Mouse (Mus musculus) heart, embryonic 11.5 days (tissue): Measurements from ENCODE around the gene Thy1. TPM values are rescaled to one million over a fixed set of nuclear protein-coding genes. Genes with fewer than 3 reads are reported as not detected.
A peak's percentile ranks its signal among the peaks of the same experiment; 100 is the strongest.

Experiments used
- ATAC-seq: fragments of 200-750 bp; cut with Nextera tagmentation; replicated peaks from 2 replicates; pipeline ENCODE4 v1.8.0; 2017; ENCODE audit warnings: moderate library complexity; ENCODE audit not compliant: insufficient number of reproducible peaks, low FRiP score, low TSS enrichment
- H3K27ac ChIP-seq: fragments of 300-500 bp; sonication (generic); 2 replicates; pipeline ENCODE4 v1.5.1; 2014; ENCODE audit warnings: mild to moderate bottlenecking, low read depth, low read length
- H3K27me3 ChIP-seq: fragments of 300-500 bp; sonication (generic); 2 replicates; pipeline ENCODE4 v1.6.1; 2014; ENCODE audit warnings: mild to moderate bottlenecking, low read length, mixed read lengths; ENCODE audit not compliant: control insufficient read depth, insufficient read depth
- H3K36me3 ChIP-seq: fragments of 300-500 bp; sonication (generic); 2 replicates; pipeline ENCODE4 v1.6.1; 2014; ENCODE audit warnings: mild to moderate bottlenecking, low read length, moderate library complexity, mixed read lengths; ENCODE audit not compliant: control insufficient read depth, insufficient read depth
- H3K4me1 ChIP-seq: fragments of 300-500 bp; sonication (generic); 2 replicates; pipeline ENCODE4 v1.6.1; 2014; ENCODE audit warnings: low read length; ENCODE audit not compliant: control insufficient read depth, insufficient read depth
- H3K4me2 ChIP-seq: fragments of 300-500 bp; sonication (generic); 2 replicates; pipeline ENCODE4 v1.6.1; 2014; ENCODE audit warnings: mild to moderate bottlenecking, moderate library complexity
- H3K4me3 ChIP-seq: fragments of 300-500 bp; sonication (generic); 2 replicates; pipeline ENCODE4 v1.5.1; 2014; ENCODE audit warnings: low read depth, low read length
- H3K9ac ChIP-seq: fragments of 300-500 bp; sonication (generic); 2 replicates; pipeline ENCODE4 v1.6.1; 2014; ENCODE audit warnings: mild to moderate bottlenecking, low read depth, low read length, moderate library complexity
- H3K9me3 ChIP-seq: fragments of 300-500 bp; sonication (generic); replicated peaks from 2 replicates; pipeline ENCODE4 v1.6.1; 2016; ENCODE audit warnings: low read length; ENCODE audit not compliant: control insufficient read depth
- WGBS: fragments of 180-500 bp; shearing (Covaris S2); extraction: QIAGEN DNeasy Blood & Tissue Kit; methylation state at CpG from one replicate; pipeline ENCODE4 v1.1.7; 2014; ENCODE audit not compliant: insufficient replicate concordance; 5-methylcytosine and 5-hydroxymethylcytosine counted together
- polyA plus RNA-seq: library from polyadenylated mRNA; unstranded; fragments of >200 nt; fragmentation: Nextera tagmentation; extraction: Ambion mirVana; gene quantifications from 2 replicates; pipeline ENCODE4 v1.2.1, GENCODE M21; 2014

Gene Thy1
- polyA plus RNA-seq, 1 experiment from 2014 or later, result 0.86 TPM

GRCm38 (mm10) chr9:44080953-44081352, 37.8 kb downstream of the Thy1 start:
- no peak overlapping the region for H3K4me2 ChIP-seq
- H3K36me3 ChIP-seq, result no peaks in the 10 kb centered on the region
- no peak for ATAC-seq
- no peak overlapping the region for H3K9ac ChIP-seq
- H3K9me3 ChIP-seq, result no peaks in the 10 kb centered on the region
- H3K4me1 ChIP-seq, result peaks cover 49% of the 10 kb centered on the region
- no peak overlapping the region for H3K27ac ChIP-seq
- 73% methylated on average over 5 of the region's 5 CpGs for WGBS
- H3K4me3 ChIP-seq, result no peak overlapping the region
- no peaks in the 10 kb centered on the region; the same call in 1 of the 2 replicates for H3K27me3 ChIP-seq

GRCm38 (mm10) chr9:44081581-44081980, 38.4 kb downstream of the Thy1 start:
- Histone ChIP-seq H3K9ac (no peak overlapping the region), H3K4me1 (peaks cover 53% of the 10 kb centered on the region), H3K36me3 (no peaks in the 10 kb centered on the region), H3K9me3 (no peaks in the 10 kb centered on the region), H3K27me3 (no peaks in the 10 kb centered on the region; the same call in 1 of the 2 replicates), H3K4me2 (no peak overlapping the region), H3K27ac (no peak overlapping the region), H3K4me3 (no peak overlapping the region)
- WGBS, result 75% methylated on average over 5 of the region's 5 CpGs
- ATAC-seq, result no peak

DNA sequence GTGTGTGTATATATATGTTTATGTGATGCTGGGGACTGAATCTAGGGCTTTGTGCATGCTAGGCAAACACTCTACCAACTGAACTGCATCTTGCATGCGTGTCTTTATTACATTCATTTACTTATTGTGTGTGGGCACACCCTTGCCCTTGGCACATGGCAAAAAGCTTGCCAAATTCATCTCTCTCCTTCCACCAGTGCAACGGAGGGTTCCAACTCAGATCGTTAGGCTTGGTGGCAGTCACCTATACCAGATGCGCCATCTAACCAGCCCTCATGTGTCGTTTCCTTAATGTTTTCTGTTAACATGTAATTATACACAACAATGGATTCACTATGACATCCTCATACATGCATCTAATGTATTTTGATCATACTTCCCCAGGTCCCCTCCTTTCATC, 39.1 kb downstream of the Thy1 start:
- no peak for ATAC-seq
- no peaks in the 10 kb centered on the region; the same call in 1 of the 2 replicates for H3K27me3 ChIP-seq
- H3K27ac ChIP-seq, result no peak overlapping the region

DNA sequence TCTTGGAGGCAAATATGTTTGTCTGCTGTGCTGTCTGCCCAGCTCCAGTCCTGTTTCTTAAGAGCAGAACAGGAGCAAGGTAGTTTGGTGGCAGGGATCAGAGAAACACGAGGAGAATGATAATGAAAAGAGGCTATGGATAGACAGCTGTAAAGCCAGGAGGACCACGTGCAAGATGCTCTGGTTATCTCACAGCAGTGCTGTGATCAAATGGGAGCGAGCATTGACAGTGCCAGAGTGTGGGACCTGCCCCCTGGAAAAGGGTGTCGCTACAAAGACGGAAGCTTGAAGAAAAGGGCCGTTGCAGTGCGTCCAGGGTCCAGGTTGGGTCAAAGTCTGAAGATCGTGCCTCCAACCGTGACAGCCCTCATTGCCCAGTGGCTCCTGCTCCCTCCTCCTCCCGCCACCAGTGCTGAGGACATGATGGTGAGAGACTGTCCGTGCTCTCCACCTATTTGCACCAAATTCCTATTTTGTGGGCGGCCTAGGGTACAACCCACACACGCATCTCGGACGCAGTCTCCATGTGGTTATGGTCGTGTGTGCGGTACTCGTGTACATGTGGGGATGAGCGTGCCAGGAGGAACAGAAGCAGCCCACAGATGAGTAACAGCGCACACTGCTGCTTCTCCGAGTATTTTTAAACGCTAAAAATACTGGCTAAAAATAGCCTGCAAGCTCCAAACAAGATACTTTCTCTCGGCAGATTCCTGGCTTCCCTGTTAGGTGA, 40.4 kb downstream of the Thy1 start:
- Histone ChIP-seq H3K4me2 (peak overlapping the region; percentile 99), H3K36me3 (no peaks in the 10 kb centered on the region), H3K4me1 (peaks cover 52% of the 10 kb centered on the region), H3K9ac (peak overlapping the region; percentile 55), H3K9me3 (no peaks in the 10 kb centered on the region), H3K27ac (peak overlapping the region; percentile 81), H3K27me3 (no peaks in the 10 kb centered on the region; the same call in 1 of the 2 replicates), H3K4me3 (peak overlapping the region; percentile 73)
- WGBS, result 5% methylated on average over 23 of the region's 23 CpGs
- no peak for ATAC-seq

More for the DNA sequence above, 39.1 kb downstream of the Thy1 start:
- Histone ChIP-seq H3K4me3 (no peak overlapping the region), H3K4me2 (no peak overlapping the region), H3K9me3 (no peaks in the 10 kb centered on the region), H3K9ac (no peak overlapping the region), H3K36me3 (no peaks in the 10 kb centered on the region), H3K4me1 (peaks cover 54% of the 10 kb centered on the region)
- 85% methylated on average over 5 of the region's 5 CpGs for WGBS

GRCm38 (mm10) chr9:44084236-44084635, 41.1 kb downstream of the Thy1 start:
- peak overlapping the region; percentile 81 for H3K27ac ChIP-seq
- ATAC-seq, result no peak
- no peaks in the 10 kb centered on the region for H3K9me3 ChIP-seq
- peak overlapping the region; percentile 61; the same call in 1 of the 2 replicates for H3K9ac ChIP-seq
- H3K4me2 ChIP-seq, result peak overlapping the region; percentile 99
- H3K4me3 ChIP-seq, result peak overlapping the region; percentile 73
- 0% methylated on average over 14 of the region's 14 CpGs for WGBS
- no peaks in the 10 kb centered on the region for H3K36me3 ChIP-seq
- peaks cover 51% of the 10 kb centered on the region for H3K4me1 ChIP-seq
- no peaks in the 10 kb centered on the region; the same call in 1 of the 2 replicates for H3K27me3 ChIP-seq

DNA sequence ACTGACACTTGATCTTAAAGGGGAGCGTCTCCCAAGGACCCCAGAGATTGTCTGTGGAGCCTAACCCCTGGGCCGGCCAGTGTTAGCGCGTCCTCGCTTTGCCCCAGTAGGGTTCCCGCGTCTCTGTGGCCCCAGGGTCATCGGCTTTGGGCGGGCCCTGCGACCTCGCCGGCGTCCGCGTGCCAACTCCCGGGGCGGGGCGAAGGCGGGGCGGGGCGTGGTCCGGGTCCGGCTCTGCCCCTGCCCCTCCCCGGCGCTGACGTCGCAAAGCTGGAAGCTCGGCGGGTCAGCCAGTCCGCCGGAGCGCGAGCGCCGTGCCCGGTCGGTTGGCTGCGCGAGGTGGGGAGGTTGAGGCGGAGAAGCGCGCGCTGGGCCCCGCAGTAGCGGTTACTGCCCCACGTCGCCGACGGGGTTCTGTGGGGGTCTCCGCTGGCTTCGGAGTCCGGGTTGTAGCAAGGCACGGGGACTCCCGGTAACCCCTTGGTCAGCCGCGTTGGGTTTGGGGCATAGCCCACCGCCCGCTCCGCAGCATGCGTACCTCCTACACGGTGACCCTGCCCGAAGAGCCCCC, 41.6 kb downstream of the Thy1 start:
- under 1% methylated on average over 62 of the region's 62 CpGs for WGBS

DNA sequence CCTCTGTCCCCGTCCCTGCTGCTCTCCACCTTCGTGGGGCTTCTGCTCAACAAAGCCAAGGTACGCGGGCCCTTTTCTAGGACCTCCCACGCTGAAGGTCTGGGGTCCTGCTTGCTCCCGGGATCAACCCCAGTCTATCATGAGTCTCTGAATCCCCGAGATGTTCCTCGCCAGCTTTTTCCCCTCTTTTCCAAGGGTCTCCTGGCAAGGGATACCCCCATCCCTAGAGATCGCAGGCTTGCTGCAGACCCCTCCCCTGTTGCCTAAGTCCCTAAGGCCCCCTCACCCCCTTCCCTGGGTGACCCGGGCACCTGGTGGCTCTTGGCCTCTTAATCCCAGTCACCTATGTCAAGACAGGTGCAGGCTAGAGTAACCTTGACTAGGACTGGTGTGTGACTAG, 42.1 kb downstream of the Thy1 start:
- H3K27me3 ChIP-seq, result no peaks in the 10 kb centered on the region; the same call in 1 of the 2 replicates
- 3% methylated on average over 10 of the region's 10 CpGs for WGBS

More for the DNA sequence above, 41.6 kb downstream of the Thy1 start:
- peak overlapping the region; percentile 81 for H3K27ac ChIP-seq
- ATAC-seq, result peak; percentile 82
- no peaks in the 10 kb centered on the region for H3K36me3 ChIP-seq
- H3K4me2 ChIP-seq, result peak overlapping the region; percentile 99
- H3K9ac ChIP-seq, result peak overlapping the region; percentile 92
- H3K4me3 ChIP-seq, result peak overlapping the region; percentile 73
- H3K4me1 ChIP-seq, result peaks cover 57% of the 10 kb centered on the region
- H3K9me3 ChIP-seq, result no peaks in the 10 kb centered on the region
- no peaks in the 10 kb centered on the region; the same call in 1 of the 2 replicates for H3K27me3 ChIP-seq

GRCm38 (mm10) chr9:44085741-44086665, 42.8 kb downstream of the Thy1 start:
- WGBS, result 49% methylated on average over 15 of the region's 15 CpGs
- Histone ChIP-seq H3K27me3 (no peaks in the 10 kb centered on the region; the same call in 1 of the 2 replicates), H3K4me3 (peak overlapping the region; percentile 73), H3K4me2 (peak overlapping the region; percentile 99), H3K27ac (peak overlapping the region; percentile 59), H3K9me3 (no peaks in the 10 kb centered on the region), H3K4me1 (peaks cover 55% of the 10 kb centered on the region), H3K36me3 (peaks cover 2% of the 10 kb centered on the region; the same call in 1 of the 2 replicates), H3K9ac (peak overlapping the region; percentile 92)
- no peak for ATAC-seq

More for the DNA sequence above, 42.1 kb downstream of the Thy1 start:
- peak overlapping the region; percentile 99 for H3K4me2 ChIP-seq
- peak overlapping the region; percentile 92 for H3K9ac ChIP-seq
- no peaks in the 10 kb centered on the region for H3K36me3 ChIP-seq
- peak overlapping the region; percentile 73 for H3K4me3 ChIP-seq
- no peaks in the 10 kb centered on the region for H3K9me3 ChIP-seq
- no peak for ATAC-seq
- H3K27ac ChIP-seq, result peak overlapping the region; percentile 81
- H3K4me1 ChIP-seq, result peaks cover 59% of the 10 kb centered on the region
